Mouse (Mus musculus): ENCODE data around the gene Tpst2.

Tpst2 gene

GRCm38 (mm10) chr5:112254282-112254806 is 22.1 kb upstream of the Tpst2 start:
- in situ Hi-C loops (cut with MboI, MseI), result no loop called here

- in situ Hi-C loops (cut with MboI, MseI), result no loop called here
Measured at GRCm38 (mm10) chr5:112255426-112255825, 21.1 kb upstream of the Tpst2 start, which contains the start of gene Crybb1. Gene Crybb1 (plus strand): TSS chr5:112255815.

- in situ Hi-C loops (cut with MboI, MseI), result no loop called here
Measured at GRCm38 (mm10) chr5:112256457-112256856, 20.0 kb upstream of the Tpst2 start.

DNA sequence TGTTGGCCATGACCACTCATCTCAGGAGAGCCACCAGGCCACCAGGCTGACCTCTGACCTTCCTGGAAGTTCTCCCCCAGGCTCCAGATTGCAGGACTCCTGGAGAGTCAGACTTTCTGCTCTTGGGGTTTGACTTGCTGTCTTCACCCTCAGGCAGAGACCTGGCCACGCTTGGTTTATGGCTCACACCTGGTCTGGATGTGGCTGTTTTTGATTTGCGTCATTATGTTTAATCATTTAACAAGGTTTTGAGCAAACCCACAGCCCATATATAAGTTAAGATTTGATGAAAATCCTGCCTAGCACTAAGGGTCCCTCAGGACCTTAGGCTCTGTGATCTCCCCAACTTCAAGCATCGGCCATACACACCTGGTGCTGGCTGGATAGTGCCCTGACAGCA is 18.6 kb upstream of the Tpst2 start:
- in situ Hi-C loops (cut with MboI, MseI), result no loop called here

DNA sequence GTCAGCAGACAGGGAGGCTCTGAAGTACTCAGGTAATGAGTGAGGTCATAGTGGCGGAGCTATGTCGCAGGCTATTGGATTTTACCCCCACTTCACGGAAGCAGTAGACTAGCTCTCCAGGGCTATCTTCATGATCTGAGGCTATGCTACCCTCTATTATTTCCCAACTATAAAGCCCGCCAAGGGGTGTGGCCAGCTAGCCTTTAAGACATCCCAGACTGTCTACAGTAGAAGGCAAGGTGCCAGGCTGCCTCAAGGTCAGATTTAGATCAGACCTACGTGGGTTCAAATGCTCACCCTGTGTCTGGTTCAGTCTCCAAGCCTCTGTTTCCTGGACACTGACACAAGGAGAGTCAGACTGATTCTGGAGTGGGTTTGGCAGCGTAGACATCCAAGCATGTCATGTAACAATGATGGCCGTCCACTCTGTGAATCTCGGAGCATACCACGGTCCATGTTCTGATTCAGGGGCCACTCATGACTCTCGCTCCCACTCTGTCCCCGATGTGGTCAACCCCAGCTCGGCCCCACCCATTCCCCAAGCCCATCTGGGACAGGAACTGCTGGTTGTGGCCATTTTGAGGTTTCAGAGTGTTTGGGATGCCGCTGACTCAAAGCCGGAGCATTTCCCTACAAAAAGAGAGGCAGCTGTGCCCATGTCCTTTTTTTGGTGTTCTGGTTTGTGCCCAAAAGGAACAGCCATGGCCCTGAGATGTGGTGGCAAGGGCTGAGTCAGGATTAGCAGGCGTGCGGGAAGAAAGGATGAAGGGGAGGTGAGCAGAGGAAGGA is 16.4 kb upstream of the Tpst2 start:
- in situ Hi-C loops (cut with MboI, MseI), result no loop called here

- in situ Hi-C loops (cut with MboI, MseI), result no loop called here
Measured at GRCm38 (mm10) chr5:112260818-112261217, 15.7 kb upstream of the Tpst2 start.

- in situ Hi-C loops (cut with MboI, MseI), result no loop called here
Measured at GRCm38 (mm10) chr5:112264099-112264498, 12.4 kb upstream of the Tpst2 start.

- in situ Hi-C loops (cut with MboI, MseI), result no loop called here
Measured at GRCm38 (mm10) chr5:112265110-112265509, 11.4 kb upstream of the Tpst2 start.

- in situ Hi-C loops (cut with MboI, MseI), result no loop called here
Measured at GRCm38 (mm10) chr5:112265515-112265914, 11.0 kb upstream of the Tpst2 start.

GRCm38 (mm10) chr5:112266011-112266777 is 10.3 kb upstream of the Tpst2 start:
- in situ Hi-C loops (cut with MboI, MseI), result no loop called here

GRCm38 (mm10) chr5:112270764-112271541 is 5.5 kb upstream of the Tpst2 start:
- in situ Hi-C loops (cut with MboI, MseI), result loop anchor here in 1 of 2 experiments (10.0 kb wide), 2 partner anchors 1554 to 1996 kb away; no protein-coding TSS in a partner anchor

DNA sequence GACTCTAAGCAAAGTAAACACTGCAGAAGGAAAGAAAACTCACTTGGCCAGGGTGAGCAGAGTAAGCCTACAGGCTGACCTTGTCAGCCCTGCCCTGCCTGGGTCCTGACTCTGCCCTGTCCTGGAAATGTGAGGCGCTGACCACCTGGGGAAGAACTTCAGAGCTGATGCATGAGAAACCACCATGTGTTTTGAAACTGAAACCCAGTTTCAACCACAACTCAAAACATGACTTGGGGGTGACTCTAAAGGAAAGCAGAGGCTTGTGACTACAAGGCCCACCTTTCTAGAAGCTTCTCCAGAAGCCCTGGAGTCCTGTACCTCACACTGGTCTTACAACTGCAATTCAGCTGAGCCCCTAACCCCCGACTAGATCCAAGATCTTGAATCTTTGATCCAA is 3.6 kb upstream of the Tpst2 start:
- in situ Hi-C loops (cut with MboI, MseI), result loop anchor here in 1 of 2 experiments (10.0 kb wide), 2 partner anchors 1552 to 1998 kb away; no protein-coding TSS in a partner anchor

GRCm38 (mm10) chr5:112273746-112274463 is 2.6 kb upstream of the Tpst2 start:
- in situ Hi-C loops (cut with MboI, MseI), result loop anchor here in 1 of 2 experiments (10.0 kb wide), 2 partner anchors 1551 to 1999 kb away; no protein-coding TSS in a partner anchor

- in situ Hi-C loops (cut with MboI, MseI), result loop anchor here in 1 of 2 experiments (10.0 kb wide), 2 partner anchors 1550 to 2000 kb away; no protein-coding TSS in a partner anchor
Measured at GRCm38 (mm10) chr5:112275021-112275804, 1.3 kb upstream of the Tpst2 start.

GRCm38 (mm10) chr5:112276907-112277348 is 437 bp downstream of the Tpst2 start:
- in situ Hi-C loops (cut with MboI, MseI), result loop anchor here in 1 of 2 experiments (10.0 kb wide), 2 partner anchors 1548 to 2002 kb away; no protein-coding TSS in a partner anchor

DNA sequence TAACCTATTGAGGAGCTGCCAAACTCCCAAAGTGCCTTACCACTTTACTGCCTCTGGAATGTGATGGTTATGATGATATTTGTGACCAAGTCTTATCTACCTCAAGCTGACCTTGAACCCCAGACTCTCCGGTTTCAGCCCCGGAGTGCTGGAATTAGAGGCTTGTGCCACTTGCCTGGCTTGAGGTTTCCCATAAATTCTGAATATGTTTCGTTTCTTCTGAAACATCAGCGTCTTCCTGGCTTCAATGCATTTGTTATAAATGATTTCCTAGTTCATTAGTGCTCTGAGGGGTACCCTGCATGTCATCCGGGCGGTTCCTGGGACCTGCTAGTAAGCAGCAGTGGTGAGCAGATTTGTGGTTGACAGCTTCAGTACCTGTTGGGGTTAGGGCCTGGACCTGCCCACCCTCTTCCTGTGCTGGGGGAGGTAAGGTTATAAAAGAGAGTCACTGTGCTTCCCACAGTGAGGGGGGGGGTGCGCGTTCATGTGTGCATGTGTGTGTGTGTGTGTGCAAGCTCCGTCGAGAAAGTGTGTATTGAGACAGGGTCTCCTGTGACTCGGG is 1.5 kb downstream of the Tpst2 start:
- in situ Hi-C loops (cut with MboI, MseI), result loop anchor here in 1 of 2 experiments (10.0 kb wide), 2 partner anchors 1547 to 2003 kb away; no protein-coding TSS in a partner anchor

DNA sequence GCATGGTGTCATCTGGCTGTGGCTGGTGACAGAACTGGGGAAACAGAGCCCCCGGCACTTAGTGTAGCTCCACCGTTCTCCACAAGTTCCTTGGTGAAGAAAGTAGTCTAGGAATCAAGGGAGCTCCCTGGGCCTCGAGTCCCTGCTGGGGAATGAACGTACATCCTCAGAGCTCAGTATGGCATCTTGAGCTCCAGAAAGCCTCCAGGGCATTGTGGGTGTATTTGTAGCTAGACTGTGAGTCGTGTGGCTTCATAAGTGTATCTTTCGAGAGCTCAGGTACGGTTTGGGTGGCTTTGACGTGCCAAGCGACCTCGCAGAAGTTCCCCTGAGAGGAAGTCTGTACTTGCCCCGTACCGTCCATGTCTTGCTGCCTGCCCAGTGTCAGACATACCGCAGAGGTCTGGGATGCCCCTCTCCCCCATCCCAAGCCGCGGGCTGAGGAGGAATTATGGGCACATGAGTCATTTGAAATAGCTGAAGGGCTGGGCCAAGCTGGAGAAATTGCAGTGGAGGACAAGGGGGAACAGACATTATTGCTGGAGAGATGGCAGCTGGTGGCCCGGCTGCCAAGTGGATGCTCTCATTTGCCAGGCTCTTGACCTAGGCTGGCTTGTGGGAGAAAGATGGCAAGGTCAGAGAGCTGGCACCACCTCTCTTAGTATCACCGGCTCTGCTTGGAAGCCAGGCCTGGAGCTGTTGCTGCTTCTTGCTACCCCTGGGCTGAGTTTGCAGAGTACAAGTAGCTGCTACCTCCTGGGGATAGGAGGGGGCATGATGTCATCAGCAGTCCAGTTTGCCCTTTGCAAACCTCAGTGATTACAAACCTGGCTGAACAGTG is 2.9 kb downstream of the Tpst2 start:
- in situ Hi-C loops (cut with MboI, MseI), result loop anchor here in 1 of 2 experiments (10.0 kb wide), 2 partner anchors 1545 to 2005 kb away; no protein-coding TSS in a partner anchor

- in situ Hi-C loops (cut with MboI, MseI), result no loop called here
Measured at GRCm38 (mm10) chr5:112280151-112280550, 3.7 kb downstream of the Tpst2 start.

Measured in T-helper 17 cell (primary cell).